Mouse (Mus musculus): Measurements from ENCODE around the gene Ate1.

- TF ChIP-seq MAFK (IDR thresholded peaks at IDR 0.05; ENCODE audit: insufficient read depth, low read depth, low read length) (no peak), HCFC1 (IDR thresholded peaks at IDR 0.05; ENCODE audit: borderline replicate concordance, insufficient read depth, low read length) (no peak), ZNF384 (IDR thresholded peaks at IDR 0.05; ENCODE audit: low read depth, low read length) (no peak)
Observed at GRCm38 (mm10) chr7:130407622-130408021, 112.5 kb downstream of the Ate1 start.

Data from ES-E14 (cell line).